Mouse (Mus musculus) heart, adult 10 weeks (tissue): ENCODE data around the gene Kctd12b. TPM values are rescaled to one million over a fixed set of nuclear protein-coding genes. Genes with fewer than 3 reads are reported as not detected.

ENCODE experiments used
- polyA plus RNA-seq: library from polyadenylated mRNA; stranded (reverse); fragments of 350-450 nt; fragmentation: Illumina TruSeq; extraction: RNeasy Lipid Tissue Mini Kit (QIAGEN cat#74804); gene quantifications from one replicate; pipeline ENCODE4 v1.2.3, GENCODE M21; 2014; ENCODE audit warnings: low read depth, low replicate concordance

Gene Kctd12b
- polyA plus RNA-seq = 9.3 TPM

DNA sequence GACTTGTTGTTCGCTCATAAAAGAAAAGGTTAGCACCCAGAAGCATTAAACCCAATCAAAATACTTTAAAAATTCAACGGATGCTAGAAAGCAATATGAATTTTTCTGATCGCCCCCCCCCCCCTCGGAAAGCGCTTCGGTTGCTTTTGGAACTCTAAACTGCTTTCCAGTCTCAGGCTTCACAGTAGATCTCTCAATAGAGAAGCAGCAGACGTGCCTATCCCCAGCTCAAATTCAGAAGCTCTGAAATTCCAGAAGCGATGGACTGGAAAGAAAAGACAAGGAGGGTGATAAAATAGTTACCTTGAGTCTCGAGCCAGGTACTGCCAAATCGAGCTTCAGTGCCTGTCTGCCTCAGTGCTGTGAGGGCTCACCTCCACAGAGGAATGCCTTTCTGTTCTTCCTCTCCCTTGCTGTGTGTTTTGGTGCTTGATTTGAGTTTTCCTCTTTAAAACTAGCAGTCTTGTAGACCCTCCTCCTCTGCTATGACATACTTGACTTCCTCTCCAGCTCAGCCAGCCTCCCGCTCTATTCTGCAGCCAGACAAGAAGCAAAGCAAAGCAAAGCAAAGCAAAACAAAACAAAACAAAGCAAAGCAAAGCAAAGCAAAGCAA lies at the start of gene Kctd12b:
Gene Kctd12b, minus strand, starts transcription at position 610 of the 614 bp plus-strand sequence.

DNA sequence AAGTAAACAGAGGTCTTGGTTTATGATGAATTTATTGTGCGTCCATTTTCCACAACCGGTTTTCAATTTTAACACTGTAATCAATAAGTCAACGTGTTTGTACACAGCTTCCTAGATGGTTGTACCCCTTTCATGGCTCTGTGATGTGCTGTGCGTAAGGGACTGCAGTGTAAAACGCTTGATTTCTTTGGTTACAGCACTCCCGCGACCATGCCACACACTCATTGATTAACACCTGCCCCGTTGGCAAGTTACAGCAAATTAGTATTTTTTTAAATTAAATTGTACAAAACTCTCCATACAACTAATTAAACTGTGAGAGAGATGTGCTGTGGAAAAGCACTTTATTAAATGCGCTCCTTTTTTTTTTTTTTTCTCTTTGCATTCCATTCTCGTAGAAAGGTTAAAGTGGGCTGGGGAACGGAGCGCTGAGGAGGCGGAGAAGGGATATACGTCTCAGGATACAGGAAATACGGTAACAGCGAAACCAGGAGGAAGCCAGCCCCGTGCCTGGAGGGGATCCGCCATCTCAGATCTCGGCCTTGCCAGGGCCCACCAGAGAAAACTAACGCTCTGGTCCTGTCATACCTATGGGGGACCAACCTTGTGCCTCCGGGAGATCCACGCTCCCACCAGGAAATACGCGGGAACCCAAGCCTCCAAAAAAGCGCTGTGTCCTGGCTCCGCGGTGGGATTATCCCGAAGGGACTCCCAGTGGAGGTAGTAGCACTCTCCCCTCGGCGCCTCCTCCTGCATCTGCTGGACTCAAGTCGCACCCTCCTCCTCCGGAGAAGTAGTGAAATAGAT lies 27.1 kb upstream of the Kctd12b start, which contains the start of gene Nbdy:
Gene Nbdy, plus strand, starts transcription at position 481 of the 807 bp plus-strand sequence.

Other genes starting within 250 kb of the Kctd12b start
- gene Ubqln2, start 198.2 kb downstream of the Kctd12b start, polyA plus RNA-seq = 20.7 TPM
- not detected for gene Cypt3, start 137.8 kb downstream of the Kctd12b start, polyA plus RNA-seq
- gene Nbdy, start 27.2 kb upstream of the Kctd12b start, polyA plus RNA-seq = 71.2 TPM
- gene Spin2c, start 135.8 kb upstream of the Kctd12b start, polyA plus RNA-seq = not detected